ENCODE assay signal across 20 mouse cellular contexts in genomic region chr17:70933122-70934050, GRCm38 (mm10).
A peak's percentile ranks its signal among the peaks of the same experiment; 100 is the strongest.
DNase-seq lines count a peak whose midpoint lies in the region; ATAC-seq and TF ChIP-seq lines count a peak whose summit lies in the region.
"Had no signal": no experiment of that assay in that cellular context is flagged by ENCODE, and none has a peak within 500 bp of the region (broad histone marks: within the 10 kb centered on the region; RNA-seq: fewer than 3 reads in every experiment).

No protein-coding gene starts in this region.

- H3K4me3 ChIP-seq in embryonic facial prominence, embryonic 14.5 days (ENCODE audit: low read depth, low read length), result no peak overlapping the region
- no peak overlapping the region for H3K4me3 ChIP-seq in embryonic facial prominence, embryonic 10.5 days
- no peak overlapping the region for H3K4me3 ChIP-seq in intestine, embryonic 16.5 days (ENCODE audit: low read length)
- no peak overlapping the region for H3K4me3 ChIP-seq in intestine, postnatal 0 days (ENCODE audit: low read depth, low read length)
- no peak overlapping the region for H3K4me3 ChIP-seq in hindbrain, embryonic 12.5 days
- H3K4me3 ChIP-seq: heart, embryonic 15.5 days; hindbrain, embryonic 15.5 days; midbrain, embryonic 12.5 days had no signal

- WGBS in embryonic facial prominence, embryonic 14.5 days, result 41% methylated on average over 4 of the region's 4 CpGs
- WGBS in embryonic facial prominence, embryonic 10.5 days, result 68% methylated on average over 4 of the region's 4 CpGs
- WGBS in intestine, embryonic 16.5 days, result 35% methylated on average over 4 of the region's 4 CpGs
- WGBS in intestine, postnatal 0 days, result 32% methylated on average over 4 of the region's 4 CpGs
- WGBS in hindbrain, embryonic 12.5 days, result 70% methylated on average over 4 of the region's 4 CpGs

- POLR2A ChIA-PET in Patski (lab: Charles Lee), result no interaction called here

- H3K9ac ChIP-seq in embryonic facial prominence, embryonic 14.5 days (ENCODE audit: low read depth, low read length), result no peak overlapping the region
- no peak overlapping the region for H3K9ac ChIP-seq in intestine, embryonic 16.5 days (ENCODE audit: low read depth, low read length)
- no peak overlapping the region for H3K9ac ChIP-seq in intestine, postnatal 0 days (ENCODE audit: low read depth, low read length)
- no peak overlapping the region for H3K9ac ChIP-seq in hindbrain, embryonic 12.5 days
- H3K9ac ChIP-seq: heart, embryonic 15.5 days; hindbrain, embryonic 15.5 days; midbrain, embryonic 12.5 days had no signal

- H3K4me2 ChIP-seq in embryonic facial prominence, embryonic 14.5 days (ENCODE audit: low read depth, low read length), result no peak overlapping the region
- H3K4me2 ChIP-seq in intestine, embryonic 16.5 days (ENCODE audit: low read depth, low read length), result no peak overlapping the region
- H3K4me2 ChIP-seq in intestine, postnatal 0 days (replicated peaks; ENCODE audit: low read depth), result no peak overlapping the region
- no peak overlapping the region for H3K4me2 ChIP-seq in hindbrain, embryonic 12.5 days (replicated peaks)
- H3K4me2 ChIP-seq: heart, embryonic 15.5 days; hindbrain, embryonic 15.5 days; midbrain, embryonic 12.5 days had no signal

- no peak for ATAC-seq in embryonic facial prominence, embryonic 14.5 days (ENCODE audit: low read depth)
- ATAC-seq in intestine, embryonic 16.5 days, result 0 out of 2 replicates have a peak, but pooled peaks have one; percentile 31
- no peak for ATAC-seq in intestine, postnatal 0 days
- ATAC-seq in Patski, result peak; percentile 67
- ATAC-seq in hindbrain, embryonic 12.5 days (ENCODE audit: low FRiP score), result no peak
- ATAC-seq: CD4-positive, CD25-positive, alpha-beta regulatory T cell, adult 4 months had no signal

- in situ Hi-C loops in Patski (cut with MboI; ENCODE audit: low pct_unique_long_range_greater_than_20kb), result no loop called here

- no peaks in the 10 kb centered on the region for H3K9me3 ChIP-seq in embryonic facial prominence, embryonic 14.5 days (ENCODE audit: control insufficient read depth, low read length)
- no peaks in the 10 kb centered on the region for H3K9me3 ChIP-seq in embryonic facial prominence, embryonic 10.5 days
- H3K9me3 ChIP-seq in intestine, embryonic 16.5 days (ENCODE audit: control insufficient read depth, low read length), result no peaks in the 10 kb centered on the region
- no peaks in the 10 kb centered on the region for H3K9me3 ChIP-seq in intestine, postnatal 0 days (ENCODE audit: control insufficient read depth)
- H3K9me3 ChIP-seq in hindbrain, embryonic 12.5 days (replicated peaks), result no peaks in the 10 kb centered on the region
- H3K9me3 ChIP-seq: heart, embryonic 15.5 days; hindbrain, embryonic 15.5 days; midbrain, embryonic 12.5 days had no signal

- CTCF ChIA-PET in Patski (lab: Charles Lee), result interaction anchor here (0.7 kb wide), 2 partner anchors 10 to 11 kb away, joined by 3 to 4 read pairs; no protein-coding TSS in a partner anchor

- no peak for TF ChIP-seq CTCF in intestine, postnatal 0 days (IDR thresholded peaks at IDR 0.05; ENCODE audit: low read depth)
- TF ChIP-seq CTCF in Patski (IDR thresholded peaks at IDR 0.05), result no peak

- DNase-seq in embryonic facial prominence, embryonic 14.5 days (ENCODE audit: low spot score), result peak; percentile 42
- no peak for DNase-seq in embryonic facial prominence, embryonic 10.5 days (ENCODE audit: low spot score)
- DNase-seq in 3T3-L1 (ENCODE audit: low read depth, low spot score), result peak; percentile 12
- DNase-seq in Patski (ENCODE audit: low read depth, low spot score), result no peak
- DNase-seq in urinary bladder, postnatal 14 days (ENCODE audit: low spot score), result no peak
- DNase-seq: adrenal gland, postnatal 10 days; cerebellum, adult 9-10 months; gastrocnemius, postnatal 36 days; heart, postnatal 4 days; kidney, adult 9 months; kidney, postnatal 14 days; thymus, adult 18-20 months; thymus, postnatal 4 days had no signal

- H3K27ac ChIP-seq in embryonic facial prominence, embryonic 14.5 days (replicated peaks; ENCODE audit: low read depth, low read length), result no peak overlapping the region
- H3K27ac ChIP-seq in embryonic facial prominence, embryonic 10.5 days (replicated peaks), result no peak overlapping the region
- H3K27ac ChIP-seq in intestine, embryonic 16.5 days (ENCODE audit: low read length), result no peak overlapping the region
- no peak overlapping the region for H3K27ac ChIP-seq in intestine, postnatal 0 days (ENCODE audit: low read depth, low read length)
- H3K27ac ChIP-seq in hindbrain, embryonic 12.5 days, result no peak overlapping the region
- H3K27ac ChIP-seq: heart, embryonic 15.5 days; hindbrain, embryonic 15.5 days; midbrain, embryonic 12.5 days had no signal

- H3K4me1 ChIP-seq in embryonic facial prominence, embryonic 14.5 days (ENCODE audit: control insufficient read depth, insufficient read depth, low read length), result no peaks in the 10 kb centered on the region
- H3K4me1 ChIP-seq in embryonic facial prominence, embryonic 10.5 days, result no peaks in the 10 kb centered on the region
- H3K4me1 ChIP-seq in intestine, embryonic 16.5 days (ENCODE audit: control insufficient read depth, insufficient read depth, low read length), result no peaks in the 10 kb centered on the region
- H3K4me1 ChIP-seq in intestine, postnatal 0 days (replicated peaks; ENCODE audit: control insufficient read depth, insufficient read depth, low read length), result no peaks in the 10 kb centered on the region; the same call in 1 of the 2 replicates
- no peaks in the 10 kb centered on the region for H3K4me1 ChIP-seq in hindbrain, embryonic 12.5 days
- H3K4me1 ChIP-seq: heart, embryonic 15.5 days; hindbrain, embryonic 15.5 days; midbrain, embryonic 12.5 days had no signal

- H3K36me3 ChIP-seq in embryonic facial prominence, embryonic 14.5 days (ENCODE audit: control insufficient read depth, insufficient read depth, low read length), result no peaks in the 10 kb centered on the region
- H3K36me3 ChIP-seq in embryonic facial prominence, embryonic 10.5 days (replicated peaks), result no peaks in the 10 kb centered on the region
- no peaks in the 10 kb centered on the region for H3K36me3 ChIP-seq in intestine, embryonic 16.5 days (ENCODE audit: control insufficient read depth, insufficient read depth, low read length)
- H3K36me3 ChIP-seq in intestine, postnatal 0 days (ENCODE audit: control insufficient read depth, insufficient read depth), result no peaks in the 10 kb centered on the region
- no peaks in the 10 kb centered on the region for H3K36me3 ChIP-seq in hindbrain, embryonic 12.5 days
- H3K36me3 ChIP-seq: heart, embryonic 15.5 days; hindbrain, embryonic 15.5 days; midbrain, embryonic 12.5 days had no signal

- no peaks in the 10 kb centered on the region for H3K27me3 ChIP-seq in embryonic facial prominence, embryonic 14.5 days (replicated peaks; ENCODE audit: control insufficient read depth, insufficient read depth, low read length)
- no peaks in the 10 kb centered on the region for H3K27me3 ChIP-seq in embryonic facial prominence, embryonic 10.5 days (replicated peaks; ENCODE audit: low read depth, poor library complexity, severe bottlenecking)
- H3K27me3 ChIP-seq in intestine, embryonic 16.5 days (replicated peaks; ENCODE audit: control insufficient read depth, insufficient read depth, low read length), result no peaks in the 10 kb centered on the region
- H3K27me3 ChIP-seq in intestine, postnatal 0 days (replicated peaks; ENCODE audit: control insufficient read depth, insufficient read depth, low read length), result no peaks in the 10 kb centered on the region
- no peaks in the 10 kb centered on the region for H3K27me3 ChIP-seq in Patski
- no peaks in the 10 kb centered on the region for H3K27me3 ChIP-seq in hindbrain, embryonic 12.5 days
- H3K27me3 ChIP-seq: heart, embryonic 15.5 days; hindbrain, embryonic 15.5 days; midbrain, embryonic 12.5 days had no signal

Comparison
In these comparisons a context has a peak if more than half of its experiments do, and no peak if none do; other contexts are left out.
1. ATAC-seq: peak in intestine, embryonic 16.5 days (single experiment) and Patski (single experiment); none in embryonic facial prominence, embryonic 14.5 days (single experiment), intestine, postnatal 0 days (single experiment) and hindbrain, embryonic 12.5 days (single experiment).
2. DNase-seq: peak in embryonic facial prominence, embryonic 14.5 days (single experiment) and 3T3-L1 (single experiment); none in embryonic facial prominence, embryonic 10.5 days (single experiment), Patski (single experiment) and urinary bladder, postnatal 14 days (single experiment).